Mouse (Mus musculus): ENCODE measurements around the gene Fmn2.

DNA sequence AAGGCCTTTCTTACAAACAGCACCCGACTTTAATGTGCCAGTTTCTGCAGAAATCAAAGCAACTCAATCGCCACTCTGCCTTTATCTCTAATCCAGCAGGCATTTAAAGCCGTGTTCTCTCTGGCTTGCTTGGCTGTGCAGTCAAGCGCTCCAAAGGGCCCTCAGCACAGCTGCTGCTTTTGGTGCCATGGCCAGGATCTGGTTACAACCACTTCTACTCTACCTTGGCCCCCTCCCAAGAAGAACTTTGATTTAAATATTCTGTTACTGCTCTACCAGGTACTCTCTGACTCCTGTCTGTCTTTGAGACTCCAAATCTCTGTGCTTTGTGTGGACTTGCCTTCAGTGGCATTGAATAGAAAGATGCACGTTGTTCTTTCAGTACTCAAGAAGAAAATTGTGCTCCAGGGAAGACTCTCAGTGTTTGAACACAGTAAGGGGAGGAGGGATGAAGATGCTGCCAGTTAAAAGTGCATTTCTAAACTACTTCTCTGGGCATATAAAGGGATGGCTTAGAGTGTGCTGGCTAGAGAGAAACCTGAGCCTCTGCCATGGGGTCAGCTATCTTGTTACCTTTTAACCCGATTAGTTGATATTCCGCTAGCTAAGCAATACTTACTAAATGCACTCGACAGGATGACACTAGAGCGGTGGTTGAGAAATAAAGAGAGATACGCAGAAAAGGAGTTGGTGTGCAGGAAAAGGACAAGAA is 358.9 kb downstream of the Fmn2 start:
- no peak for TF ChIP-seq CTCF (IDR thresholded peaks at IDR 0.05; ENCODE audit: low read depth, low read length)
- no peak for TF ChIP-seq POLR2A (IDR thresholded peaks at IDR 0.05; ENCODE audit: extremely low read depth, insufficient read depth, low read length)
